Mouse (Mus musculus) kidney, adult 11 months (tissue): ENCODE measurements at regions not wholly inside any gene's neighbourhood (a gene's known extent, or its start where the extent isn't known, plus 50 kb on each side); places are given as distances from the start of the nearest gene placed in this dataset.

Experiments used
- DNase-seq: peaks from one replicate; pipeline ENCODE4 v3.0.0; 2022

DNA sequence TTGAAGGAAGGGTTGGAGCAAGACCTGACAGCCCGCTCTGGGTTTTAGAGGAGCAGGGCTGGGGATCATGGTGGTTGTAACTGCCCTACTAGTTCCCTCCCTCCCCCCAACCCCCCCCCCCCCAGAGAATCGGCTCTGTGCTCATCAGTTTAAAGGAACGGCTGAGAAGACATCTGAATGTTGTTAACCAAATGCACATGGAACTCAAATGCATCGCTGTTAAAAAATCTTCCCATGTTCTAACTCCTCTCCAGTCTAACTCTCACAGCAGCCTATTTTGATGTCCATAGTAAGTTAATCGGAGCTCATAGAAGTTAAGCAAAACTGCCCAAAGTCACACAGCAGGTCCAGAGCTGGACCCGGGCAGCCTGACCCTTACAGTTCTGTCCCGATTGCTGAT, 143.1 kb downstream of the Vegfa start:
- DNase-seq, result no peak

DNA sequence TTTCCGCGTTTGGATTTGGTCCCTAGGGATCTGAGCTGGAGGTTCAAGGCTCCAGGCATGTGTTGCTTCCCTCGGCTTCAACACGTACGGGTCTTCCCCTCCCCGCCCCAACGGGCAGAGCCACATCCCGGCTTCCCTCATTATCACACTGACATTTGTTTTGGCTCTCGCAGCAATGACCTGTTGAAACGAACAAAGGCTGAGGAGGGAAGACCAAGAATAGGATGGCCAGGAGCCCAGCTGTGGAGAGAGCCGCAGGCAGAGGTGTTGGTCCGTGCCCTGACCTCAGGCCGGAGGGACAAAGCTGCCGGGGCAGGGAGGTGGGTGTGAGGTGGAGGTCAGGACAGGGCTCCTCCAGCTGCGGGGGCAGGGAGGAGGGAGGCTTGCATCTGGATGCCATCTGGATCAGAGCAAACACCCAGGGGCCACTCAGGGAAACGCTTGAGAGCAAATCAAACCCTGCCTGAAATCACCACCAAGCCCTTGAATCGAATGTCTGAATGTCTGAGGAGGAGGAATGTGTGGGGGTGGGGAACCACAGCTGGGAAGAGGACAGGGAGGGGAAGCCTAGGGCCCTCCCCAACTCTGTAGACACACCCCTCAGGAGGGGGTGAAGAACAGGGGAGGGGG, 145.6 kb downstream of the Vegfa start:
- DNase-seq, result peak; percentile 70

DNA sequence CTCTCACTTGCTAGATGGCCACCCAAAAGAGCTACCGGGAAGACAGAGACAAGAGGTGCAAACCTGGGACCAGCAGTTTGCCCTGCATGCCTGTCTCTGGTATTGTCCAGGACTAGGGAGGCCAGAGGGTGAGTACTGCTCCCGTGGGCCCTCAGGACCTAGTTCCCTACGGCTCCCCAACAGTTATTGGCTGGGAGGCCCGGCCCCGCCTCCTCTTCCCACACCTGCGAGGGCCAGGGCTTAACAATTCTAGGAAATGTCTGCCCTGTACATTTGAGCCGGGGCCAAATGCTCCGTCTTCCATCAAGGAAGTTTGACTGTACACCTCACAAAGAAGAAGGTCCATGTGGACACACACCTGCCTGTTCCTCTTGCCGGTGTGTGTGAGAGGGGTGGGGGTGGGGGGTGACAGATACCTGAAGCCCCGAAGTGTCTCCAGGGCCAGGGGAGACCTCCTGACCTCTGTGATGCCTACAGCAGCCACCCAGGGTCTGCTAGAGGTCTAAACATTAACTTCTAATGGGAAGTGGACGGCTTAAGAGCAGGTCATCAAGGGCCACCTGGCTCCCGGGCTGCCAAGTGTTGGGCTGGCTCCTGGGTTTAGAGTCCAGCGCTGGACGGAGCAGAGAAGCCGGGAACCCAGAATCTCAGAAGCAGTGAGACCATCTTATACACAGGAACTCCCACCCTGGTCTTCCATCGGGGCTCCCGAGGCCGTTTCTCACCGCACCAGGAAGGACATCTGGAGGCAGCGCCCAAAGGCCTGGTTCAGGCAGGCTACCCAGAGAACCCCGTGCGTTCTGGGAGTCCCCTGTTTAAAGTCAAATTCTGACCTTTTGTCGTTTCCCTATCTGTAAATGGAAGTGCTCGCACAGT, 146.5 kb downstream of the Vegfa start:
- DNase-seq, result peak; percentile 93

DNA sequence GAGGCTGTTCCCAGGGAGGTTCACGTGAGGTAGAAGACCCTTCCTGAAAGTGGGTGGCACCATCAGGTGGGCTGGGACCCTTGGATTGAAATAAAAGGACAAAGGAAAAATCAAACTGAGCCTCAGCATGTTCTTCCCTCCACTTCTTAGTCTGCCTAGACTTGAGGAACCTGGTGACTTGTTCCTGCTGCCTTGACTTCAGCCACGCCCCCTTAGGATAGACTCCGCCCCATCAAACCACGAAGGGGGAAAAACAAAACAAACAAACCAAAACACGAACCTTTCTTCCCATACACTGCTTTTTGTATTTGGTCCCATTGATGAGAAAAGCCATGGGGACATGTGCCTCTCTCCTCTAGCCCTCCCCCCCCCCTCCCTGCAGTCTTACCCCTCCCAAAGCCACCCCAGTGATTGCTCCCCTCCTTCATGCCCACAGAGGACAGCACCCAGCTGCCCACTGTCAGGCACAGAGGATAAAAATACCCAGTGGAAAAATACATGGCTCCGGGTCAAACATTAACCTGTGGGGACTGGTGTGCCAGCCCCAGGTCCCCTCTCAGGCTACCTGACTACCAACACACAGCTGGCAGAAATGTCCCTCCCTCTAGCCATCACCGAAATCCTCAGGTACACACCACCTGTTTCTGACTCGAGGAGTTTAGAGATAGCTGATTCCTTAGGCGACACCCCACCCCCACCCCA, 148.0 kb downstream of the Vegfa start:
- DNase-seq, result peak; percentile 88

DNA sequence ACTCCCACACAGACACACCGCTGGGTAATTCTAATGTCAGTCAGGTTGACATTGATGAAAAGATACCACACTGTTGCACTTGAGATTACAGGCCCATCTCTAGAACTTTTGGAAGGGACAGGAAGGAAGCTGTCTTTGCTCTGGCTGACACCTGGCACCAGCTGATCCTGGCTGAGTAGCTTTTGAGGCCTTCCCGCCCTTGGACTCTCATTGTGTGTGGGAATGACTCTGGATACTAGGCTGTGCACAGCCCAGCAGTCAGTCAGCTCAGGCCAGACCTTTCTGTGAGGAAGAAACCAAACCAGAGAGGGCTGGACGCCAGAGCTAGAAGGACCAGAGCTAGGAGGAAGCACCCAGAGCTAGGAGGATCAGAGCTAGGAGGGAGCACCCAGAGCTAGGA, 149.0 kb upstream of the 1600014C23Rik start:
- no peak for DNase-seq

DNA sequence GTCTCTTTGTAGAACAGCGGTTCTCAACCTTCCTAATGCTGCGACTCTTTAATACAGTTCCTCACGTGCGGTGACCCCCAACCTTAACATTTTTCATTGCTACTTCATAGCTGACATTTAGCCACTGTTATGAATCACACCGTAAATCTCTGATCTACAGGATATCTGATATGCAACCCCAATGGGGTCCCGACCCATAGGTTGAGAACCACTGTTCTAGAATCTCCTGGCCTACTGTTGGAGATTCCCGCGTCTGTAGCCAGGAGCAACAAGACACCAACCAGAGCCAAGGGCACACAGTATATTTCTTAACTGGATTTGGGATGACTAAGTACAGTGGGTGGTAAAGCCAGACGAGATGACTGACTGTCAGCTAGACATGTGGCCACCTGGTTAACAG, 147.6 kb upstream of the 1600014C23Rik start:
- DNase-seq, result no peak

DNA sequence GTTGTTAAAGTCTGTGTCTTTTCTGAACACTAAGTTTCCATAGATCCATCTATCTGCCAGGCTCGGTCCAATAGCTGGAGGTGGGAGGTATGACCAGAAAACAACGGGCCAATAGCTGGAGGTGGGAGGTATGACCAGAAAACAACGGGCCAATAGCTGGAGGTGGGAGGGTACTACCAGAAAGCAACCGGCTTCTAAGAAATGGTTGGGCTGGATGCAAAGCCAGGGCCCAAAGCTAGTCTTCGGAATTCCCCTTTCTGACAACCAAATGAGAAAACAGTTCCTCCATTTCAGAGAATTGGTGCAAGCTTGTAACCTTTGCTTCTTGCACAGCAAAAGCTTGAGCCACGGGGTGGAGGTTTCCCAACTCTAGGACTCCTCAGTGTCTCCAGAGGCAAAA, 147.1 kb upstream of the 1600014C23Rik start:
- DNase-seq, result no peak

DNA sequence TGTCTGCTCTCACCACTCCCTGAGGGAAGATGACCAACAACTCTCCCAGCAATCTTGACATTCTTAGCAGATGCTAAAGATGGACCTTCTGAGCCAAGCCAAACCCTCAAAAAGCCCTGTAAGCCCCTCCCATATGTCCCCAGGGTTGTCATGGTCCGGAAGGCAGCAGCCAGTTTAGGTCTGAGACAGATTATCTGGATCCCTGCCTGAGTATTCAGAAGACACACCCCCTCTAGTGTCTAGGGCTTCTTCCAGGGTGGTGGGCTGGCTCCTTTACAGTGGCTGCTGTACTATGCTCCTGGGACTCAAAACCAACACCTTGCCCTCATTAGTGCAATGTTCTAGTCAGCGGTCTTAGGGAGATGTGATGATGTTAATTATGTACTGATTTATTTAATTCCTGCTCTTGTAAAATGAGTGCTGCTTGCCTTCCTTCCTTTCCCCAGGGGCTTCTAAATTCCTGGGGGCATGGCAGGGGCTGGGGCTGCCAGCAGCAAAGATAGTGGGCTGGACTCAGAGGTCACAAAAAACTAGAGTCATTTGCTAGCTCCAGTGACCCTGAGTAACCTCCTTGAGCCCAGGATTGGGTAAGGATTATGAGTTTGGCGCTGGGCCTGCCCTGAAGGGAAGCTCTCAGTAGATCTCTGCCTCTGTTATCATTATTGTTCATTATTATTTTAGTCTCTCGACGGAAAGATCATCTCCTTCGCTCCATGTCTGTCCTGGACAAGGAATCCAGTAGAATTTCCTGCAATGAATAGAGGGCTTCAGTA, 146.0 kb upstream of the 1600014C23Rik start:
- peak; percentile 55 for DNase-seq

DNA sequence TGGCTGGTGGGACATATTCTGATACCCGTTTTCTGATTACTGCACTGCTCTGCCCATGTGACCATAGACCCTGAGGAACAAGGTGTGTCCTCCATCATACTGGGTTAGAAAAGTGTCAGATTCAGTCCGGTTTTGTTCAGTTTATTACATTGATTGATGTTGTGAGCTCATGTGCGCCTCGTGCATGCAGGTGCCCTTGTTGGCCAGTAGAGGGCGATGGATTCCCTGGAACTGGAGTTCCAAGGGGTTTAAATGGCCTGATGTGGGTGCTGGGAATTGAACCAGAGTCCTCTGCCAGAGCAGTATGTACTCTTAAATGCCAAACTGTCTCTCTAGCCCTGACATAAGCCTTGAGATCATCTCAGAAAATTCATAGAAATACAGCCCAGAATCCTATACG, 144.8 kb upstream of the 1600014C23Rik start:
- DNase-seq, result no peak

DNA sequence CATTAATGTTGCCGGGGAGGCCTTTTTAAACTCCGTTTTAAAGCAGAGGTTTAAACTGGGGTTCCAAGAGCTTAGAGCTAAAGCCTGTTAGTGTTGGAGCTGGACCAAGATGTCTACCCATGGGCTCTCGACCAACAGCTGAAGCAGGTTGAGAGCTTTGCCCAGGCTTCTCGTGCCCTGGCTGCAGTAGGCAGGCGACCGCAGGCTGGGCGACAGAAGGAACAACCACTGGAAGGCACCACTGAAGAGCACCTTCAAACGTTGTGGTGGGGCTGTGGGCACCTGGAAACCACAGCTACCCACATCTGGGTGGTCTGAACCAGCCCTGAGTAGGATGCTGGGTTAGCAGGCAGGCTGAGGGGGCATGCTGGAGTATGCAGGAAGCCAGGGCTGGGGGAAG, 141.7 kb upstream of the 1600014C23Rik start:
- no peak for DNase-seq

DNA sequence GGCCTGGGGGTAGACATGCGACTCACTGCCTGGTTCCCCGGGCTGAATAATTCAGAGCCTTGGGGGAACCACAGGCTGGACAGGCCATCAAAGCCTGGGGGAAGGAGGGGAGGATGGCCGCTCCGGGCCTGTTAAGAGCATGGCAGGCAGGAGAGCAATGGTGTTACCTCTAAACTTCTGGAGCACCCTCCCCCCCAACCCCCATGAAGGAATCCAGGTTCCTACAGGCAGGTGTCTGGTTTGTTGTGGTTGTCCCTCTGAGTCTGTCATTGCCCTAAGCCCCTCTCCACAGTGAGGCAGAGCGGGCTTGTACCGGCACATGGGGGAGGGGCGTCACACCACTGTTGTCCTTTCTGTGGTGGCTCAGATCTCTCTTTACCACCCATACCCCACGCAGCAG, 140.4 kb upstream of the 1600014C23Rik start:
- DNase-seq, result no peak

DNA sequence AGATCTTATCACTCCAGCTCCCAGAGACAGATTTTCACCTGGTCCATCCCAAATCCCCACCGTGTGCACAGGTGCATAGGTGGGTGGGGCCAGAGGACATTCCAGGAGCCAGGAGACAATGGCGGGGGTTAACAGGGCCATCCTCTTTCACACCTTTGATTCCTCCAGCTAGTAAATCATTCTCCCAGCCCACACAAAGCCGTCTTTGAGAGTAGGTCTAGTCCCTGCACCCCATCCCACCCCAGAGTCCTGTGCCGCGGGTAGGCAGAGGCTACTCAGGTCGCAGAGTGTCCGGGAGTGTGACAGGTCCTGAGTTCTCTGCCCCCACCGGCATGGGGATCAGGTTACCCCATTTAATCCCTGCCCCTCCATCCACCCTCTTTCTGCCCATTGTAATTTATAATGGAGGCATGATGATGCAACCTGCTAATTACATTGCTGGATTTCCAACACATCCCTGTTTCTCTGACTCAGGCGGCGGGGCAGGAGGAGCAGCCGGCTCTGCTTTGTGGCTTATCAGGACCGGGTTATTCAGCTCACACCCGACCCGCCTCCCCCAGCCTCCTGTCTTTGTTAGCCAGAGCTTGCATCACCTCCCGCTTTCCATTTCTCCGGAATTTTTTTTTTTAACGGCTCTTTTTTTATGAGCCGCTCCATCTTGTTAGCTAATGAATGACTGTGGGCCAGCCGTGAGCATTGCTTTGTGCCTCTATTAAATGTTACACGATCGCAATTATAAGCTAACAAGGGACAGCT, 139.7 kb upstream of the 1600014C23Rik start:
- DNase-seq, result peak; percentile 34

DNA sequence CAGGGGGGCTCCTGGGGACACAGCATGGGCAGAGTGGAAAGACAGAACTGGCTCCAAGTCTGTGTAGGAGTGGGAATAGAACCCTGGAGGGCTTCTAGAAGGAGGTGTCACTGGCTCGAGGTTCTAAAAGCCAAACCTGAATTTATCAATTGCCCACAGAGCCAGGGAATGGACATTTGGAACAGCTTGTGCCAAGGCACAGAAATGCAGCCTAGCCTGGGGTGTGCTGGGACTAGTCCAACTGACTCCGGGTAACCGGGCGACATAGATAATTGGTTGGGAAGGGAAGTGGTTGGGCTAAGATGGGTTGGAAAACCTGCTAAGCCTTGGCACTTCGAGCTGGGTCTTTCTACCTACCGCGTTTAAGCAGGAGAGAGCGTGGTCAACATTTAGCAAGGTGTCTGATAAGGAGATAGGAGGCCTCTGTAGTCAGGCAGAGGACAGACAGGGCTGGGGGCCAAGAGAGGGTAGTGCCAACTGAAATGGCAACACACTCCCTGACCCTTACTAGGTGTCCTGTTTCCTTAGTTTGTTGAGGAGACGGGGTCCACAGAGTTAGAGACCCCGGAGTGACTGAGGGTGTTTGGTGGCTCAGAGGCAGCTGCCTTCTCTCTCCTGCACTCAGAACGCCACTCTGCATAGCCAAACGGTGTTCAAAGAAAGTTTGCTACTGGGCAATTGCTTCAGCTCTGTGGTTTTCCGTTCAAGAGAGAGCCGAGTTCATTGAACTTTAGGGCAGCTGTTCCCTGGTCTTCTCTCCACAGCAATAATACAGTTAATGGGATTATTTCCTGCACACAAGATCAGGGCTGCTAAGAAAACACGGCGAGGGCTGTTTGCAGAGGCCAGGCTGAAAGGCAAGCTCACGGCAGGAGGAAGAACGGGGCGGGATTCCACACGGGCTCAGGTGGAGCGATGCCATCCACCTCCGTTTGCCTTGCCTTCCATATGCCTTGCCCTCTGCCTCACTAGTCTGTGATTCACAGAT, 138.3 kb upstream of the 1600014C23Rik start:
- peak; percentile 65 for DNase-seq

DNA sequence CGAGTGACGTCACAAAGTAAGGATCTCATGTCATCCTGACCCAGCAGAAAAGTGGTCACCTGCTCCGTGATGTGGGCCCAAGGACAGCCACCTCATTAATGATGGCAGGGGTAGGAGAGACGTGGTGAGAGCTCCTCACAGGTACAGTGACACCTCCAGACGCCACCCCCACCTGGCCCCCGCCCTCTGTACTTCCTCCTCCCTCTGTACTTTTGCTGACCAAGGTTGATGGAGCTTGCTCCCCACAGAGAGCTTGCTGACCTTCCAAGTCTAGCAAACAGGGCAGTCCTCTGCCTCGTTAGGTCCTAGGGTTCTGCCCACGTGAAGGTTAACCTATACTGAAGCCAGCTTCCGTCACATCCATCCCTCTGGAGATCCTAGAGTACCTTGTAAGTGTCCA, 137.4 kb upstream of the 1600014C23Rik start:
- DNase-seq, result no peak

DNA sequence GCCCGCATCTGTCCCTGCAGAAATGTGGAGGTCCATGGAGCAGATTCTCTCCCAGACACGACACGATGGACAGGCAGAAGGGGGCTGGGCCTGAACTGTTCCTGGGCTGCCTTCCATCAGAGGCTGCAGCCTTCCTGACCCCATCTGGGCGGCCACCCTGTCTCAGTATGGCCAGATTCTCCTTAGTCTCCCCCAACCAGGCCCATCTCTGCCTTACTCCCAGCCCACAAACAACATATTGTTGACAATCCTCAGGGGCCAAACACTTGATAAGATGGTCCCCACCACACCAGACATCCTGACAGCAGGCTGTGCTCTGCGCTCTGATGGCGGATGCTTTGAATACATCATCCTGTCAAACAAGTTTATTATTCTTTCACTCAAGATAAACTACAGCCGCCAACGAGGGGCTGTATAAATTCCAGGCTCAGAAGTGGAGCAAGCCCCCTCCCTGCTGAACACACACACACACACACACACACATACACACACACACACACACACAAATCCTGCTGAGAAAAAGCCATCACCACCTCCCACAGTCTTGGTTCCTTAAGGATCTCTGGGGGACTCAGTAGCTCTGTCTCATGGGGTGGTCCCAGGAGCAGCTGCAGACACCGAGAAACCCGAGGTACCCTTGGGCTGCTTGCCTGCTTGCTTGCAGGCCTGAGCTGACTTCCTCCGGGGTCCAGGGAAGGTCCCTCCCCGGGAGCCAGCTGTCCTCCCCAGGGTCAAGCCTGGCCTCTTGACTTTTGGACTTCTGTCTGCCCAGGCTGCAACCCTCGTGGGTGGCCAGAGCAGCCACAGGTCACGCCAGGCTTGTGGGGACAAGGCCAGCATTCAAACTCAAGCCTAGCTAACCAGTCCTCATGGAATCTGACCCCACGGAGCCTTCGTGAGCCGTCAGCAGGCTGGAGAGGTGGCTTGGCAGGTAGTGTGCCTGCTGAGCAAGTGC, 135.6 kb upstream of the 1600014C23Rik start:
- DNase-seq, result peak; percentile 90

DNA sequence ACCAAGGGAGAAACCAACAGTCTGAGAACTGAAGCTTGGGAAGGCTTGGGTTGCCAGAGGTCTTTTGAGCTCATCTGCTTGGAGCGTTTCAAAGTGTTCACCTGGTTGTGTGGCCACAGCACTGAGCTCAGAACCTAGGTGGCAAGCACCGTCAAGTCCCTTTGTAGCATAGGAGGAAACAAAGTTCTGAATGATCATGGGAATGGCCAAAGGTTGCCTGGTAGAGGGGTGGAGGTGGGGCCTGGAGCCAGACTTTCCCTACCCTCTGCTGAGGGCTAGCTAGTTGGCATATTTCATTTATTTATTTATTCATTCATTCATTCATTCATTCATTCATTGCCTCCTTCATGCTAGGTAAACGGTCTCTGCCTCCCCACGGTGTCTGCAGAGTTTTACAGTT, 134.9 kb upstream of the 1600014C23Rik start:
- peak; percentile 46 for DNase-seq

DNA sequence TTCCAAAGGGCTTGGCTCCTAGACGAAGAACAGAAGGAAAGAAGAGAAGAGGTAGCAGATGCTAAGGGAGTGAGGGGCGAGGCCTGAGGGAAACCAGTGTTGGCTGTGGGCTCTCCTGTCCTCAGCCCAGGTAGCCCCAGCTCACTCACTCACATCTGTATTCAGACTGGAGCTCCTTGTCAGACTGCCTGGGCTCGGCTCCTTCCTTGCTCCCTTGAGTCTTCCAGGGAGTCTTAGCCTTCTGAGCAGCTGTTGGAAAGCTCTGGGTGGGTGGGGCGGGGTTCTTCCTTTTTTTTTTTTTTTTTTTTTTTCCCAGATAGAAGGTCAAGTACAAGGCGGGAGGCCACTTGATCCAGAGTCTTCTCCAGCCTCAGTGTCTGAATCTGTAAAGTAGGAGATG, 134.1 kb upstream of the 1600014C23Rik start:
- DNase-seq, result no peak

DNA sequence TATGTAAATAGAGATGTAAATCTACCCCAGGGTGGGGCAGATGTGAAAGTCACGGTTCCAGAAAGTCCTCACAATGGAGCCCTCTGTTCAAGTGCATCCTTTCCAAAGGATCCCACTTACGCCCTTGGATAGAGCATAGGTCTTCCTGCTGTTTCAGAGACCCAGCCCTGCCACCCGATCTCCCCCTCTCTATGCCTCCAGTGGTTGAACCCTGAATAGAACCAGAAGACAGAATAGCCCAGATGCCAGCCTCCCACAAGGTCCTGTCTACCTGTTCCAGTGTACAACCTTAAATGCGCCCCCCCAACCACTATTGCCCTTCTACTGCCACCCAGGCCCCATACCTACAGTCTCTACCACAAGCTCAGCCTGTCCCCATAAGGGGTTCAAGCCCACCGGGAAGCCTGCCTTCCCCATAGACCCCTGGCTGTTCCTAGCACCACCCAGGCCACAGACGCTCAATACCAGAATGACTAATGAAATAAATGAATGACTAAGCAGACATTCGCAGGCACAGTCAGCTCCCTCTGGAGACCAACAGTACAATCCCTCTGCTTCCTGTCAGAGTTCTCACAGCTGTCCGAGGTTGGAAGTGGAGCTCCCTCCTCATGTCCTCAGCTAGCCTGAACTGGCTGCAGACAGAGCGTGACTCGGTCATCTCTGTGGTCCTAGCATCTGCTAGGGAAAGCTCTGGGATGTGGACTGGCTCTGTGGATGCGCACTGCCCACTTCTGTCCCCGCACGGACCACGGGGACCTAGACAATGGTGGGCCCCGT, 133.4 kb upstream of the 1600014C23Rik start:
- peak; percentile 47 for DNase-seq

DNA sequence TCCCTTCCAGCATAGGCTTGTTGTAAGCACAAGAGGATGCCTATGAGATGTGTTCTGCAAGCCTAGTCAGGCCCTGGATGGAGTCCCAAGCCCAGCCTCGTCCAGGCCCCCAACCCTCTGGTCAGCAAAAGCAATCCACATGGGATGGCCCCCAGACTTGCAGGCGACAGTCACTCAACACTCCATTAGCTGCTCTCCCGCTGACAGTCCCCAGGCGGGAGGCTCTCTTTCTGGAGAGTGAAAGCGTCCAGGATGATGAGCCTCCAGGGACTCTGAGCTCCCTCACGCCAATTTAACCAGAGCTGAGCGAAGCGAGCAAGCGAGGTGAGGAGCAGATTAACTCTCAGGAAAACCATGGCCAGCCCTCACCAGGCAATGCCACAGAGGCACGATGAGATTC, 132.7 kb upstream of the 1600014C23Rik start:
- DNase-seq, result no peak
